Mouse (Mus musculus) intestine, postnatal 0 days (tissue): ENCODE results near the gene Cisd3. TPM values are rescaled to one million over a fixed set of nuclear protein-coding genes. Genes with fewer than 3 reads are reported as not detected.
A peak's percentile ranks its signal among the peaks of the same experiment; 100 is the strongest.
"Not testable (repeated sequence)": the region's sequence is repeated elsewhere in the genome, so short reads cannot be mapped to it uniquely, and the experiment has no call there.

ENCODE experiments used
- ATAC-seq: fragments of 200-750 bp; cut with Nextera tagmentation; 2 replicates; pipeline ENCODE4 v1.8.0; 2017; ENCODE audit warnings: mild to moderate bottlenecking, moderate TSS enrichment, moderate library complexity
- H3K27ac ChIP-seq: fragments of 300-500 bp; sonication (generic); 2 replicates; pipeline ENCODE4 v1.5.1; 2014; ENCODE audit warnings: mild to moderate bottlenecking, low read depth, low read length, moderate library complexity
- H3K27me3 ChIP-seq: fragments of 300-500 bp; sonication (generic); replicated peaks from 2 replicates; pipeline ENCODE4 v1.6.1; 2014; ENCODE audit warnings: low read length, mixed read lengths; ENCODE audit not compliant: control insufficient read depth, insufficient read depth
- H3K36me3 ChIP-seq: fragments of 300-500 bp; sonication (generic); 2 replicates; pipeline ENCODE4 v1.6.1; 2014; ENCODE audit warnings: mild to moderate bottlenecking, moderate library complexity; ENCODE audit not compliant: control insufficient read depth, insufficient read depth
- H3K4me1 ChIP-seq: fragments of 300-500 bp; sonication (generic); replicated peaks from 2 replicates; pipeline ENCODE4 v1.6.1; 2014; ENCODE audit warnings: antibody characterized with exemption, low read length, mixed read lengths; ENCODE audit not compliant: control insufficient read depth, insufficient read depth
- H3K4me2 ChIP-seq: fragments of 300-500 bp; sonication (generic); replicated peaks from 2 replicates; pipeline ENCODE4 v1.6.1; 2014; ENCODE audit warnings: low read depth, mild to moderate bottlenecking, moderate library complexity
- H3K4me3 ChIP-seq: fragments of 300-500 bp; sonication (generic); 2 replicates; pipeline ENCODE4 v1.5.1; 2014; ENCODE audit warnings: low read depth, low read length
- H3K9ac ChIP-seq: fragments of 300-500 bp; sonication (generic); 2 replicates; pipeline ENCODE4 v1.6.1; 2014; ENCODE audit warnings: mild to moderate bottlenecking, low read depth, low read length
- H3K9me3 ChIP-seq: fragments of 300-500 bp; sonication (generic); 2 replicates; pipeline ENCODE4 v1.6.1; 2016; ENCODE audit warnings: mixed run types; ENCODE audit not compliant: control insufficient read depth
- CTCF ChIP-seq: sonication (generic); IDR thresholded peaks from 2 replicates; pipeline ENCODE4 v1.5.1; 2016; ENCODE audit warnings: low read depth, mild to moderate bottlenecking, control low read depth, antibody characterized with exemption, moderate library complexity
- WGBS: fragments of 180-500 bp; shearing (Covaris S2); extraction: QIAGEN DNeasy Blood & Tissue Kit; methylation state at CpG from one replicate; pipeline ENCODE4 v1.1.7; 2014; 5-methylcytosine and 5-hydroxymethylcytosine counted together
- polyA plus RNA-seq: library from polyadenylated mRNA; unstranded; fragments of >200 nt; fragmentation: Nextera tagmentation; extraction: Ambion mirVana; gene quantifications from 2 replicates; pipeline ENCODE4 v1.2.1, GENCODE M21; 2015

Gene Cisd3
- polyA plus RNA-seq, 1 experiment from 2014 or later = 122 TPM

DNA sequence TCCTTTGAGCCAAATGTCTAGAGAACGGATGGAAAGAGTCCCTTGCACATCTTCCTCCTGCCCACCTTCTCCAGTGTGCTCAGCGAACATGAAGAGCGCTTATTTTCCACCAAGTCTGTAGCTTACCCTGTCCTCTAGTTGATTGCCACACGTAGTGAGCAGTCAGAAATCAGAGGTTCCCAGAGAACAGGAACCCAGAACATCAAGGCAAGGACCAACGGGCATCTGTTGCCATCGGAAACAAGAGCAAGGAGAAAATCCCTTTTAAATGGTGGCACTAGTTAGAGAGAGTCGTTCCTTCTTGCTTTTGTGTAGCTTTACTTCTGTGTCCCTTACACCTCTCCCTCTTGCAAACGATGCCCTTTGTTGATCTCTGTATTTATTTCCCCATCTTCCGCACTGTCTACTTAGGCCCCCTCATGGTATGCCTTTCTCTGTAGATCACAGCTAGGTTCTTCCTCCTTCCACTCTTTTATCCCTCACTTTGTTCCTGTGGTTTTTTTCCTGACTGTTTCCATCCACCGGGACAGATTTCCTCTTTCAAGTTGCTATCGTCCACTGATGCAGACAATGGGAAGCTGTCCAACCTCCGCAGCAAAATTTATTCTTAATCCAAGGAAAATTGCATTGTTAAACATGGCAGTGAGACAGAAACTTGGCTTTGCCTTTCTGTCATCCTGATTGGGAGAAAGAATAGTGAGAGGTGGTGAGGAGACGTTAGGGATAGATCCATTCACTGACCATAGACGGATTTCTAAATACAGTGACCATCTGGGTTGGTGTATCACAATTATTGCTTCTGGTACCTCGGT, 16.2 kb downstream of the Cisd3 start:
- no peak overlapping the region for H3K27ac ChIP-seq
- 53% methylated on average over 15 of the region's 15 CpGs for whole genome bisulfite sequencing
- H3K27me3 ChIP-seq = no peaks in the 10 kb centered on the region
- no peak for ATAC-seq
- peak overlapping the region; percentile 77; the same call in 1 of the 2 replicates for H3K4me3 ChIP-seq
- no peak overlapping the region for H3K9ac ChIP-seq
- H3K4me1 ChIP-seq = peaks cover 6% of the 10 kb centered on the region
- H3K9me3 ChIP-seq = no peaks in the 10 kb centered on the region
- no peak for TF ChIP-seq CTCF
- peaks cover under 1% of the 10 kb centered on the region; the same call in 1 of the 2 replicates for H3K36me3 ChIP-seq
- peak overlapping the region; percentile 79 for H3K4me2 ChIP-seq

DNA sequence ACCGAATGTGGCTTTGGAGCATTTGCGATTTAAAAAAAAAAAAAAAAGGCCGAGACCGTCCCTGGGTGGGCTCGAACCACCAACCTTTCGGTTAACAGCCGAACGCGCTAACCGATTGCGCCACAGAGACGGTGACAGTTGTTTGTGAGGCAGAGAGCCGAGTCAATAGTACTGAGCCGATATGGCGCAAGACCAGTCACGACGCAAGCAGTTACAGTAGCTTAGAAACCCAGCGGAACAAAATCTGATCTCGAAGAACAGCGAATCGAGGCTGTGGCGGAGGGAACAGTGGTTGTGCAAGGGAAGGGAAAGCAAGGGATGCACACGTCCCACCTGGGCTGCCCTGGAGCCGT, 16.7 kb downstream of the Cisd3 start:
- H3K27me3 ChIP-seq = no peaks in the 10 kb centered on the region
- no peak for TF ChIP-seq CTCF
- peak overlapping the region; percentile 77 for H3K4me3 ChIP-seq
- peak; percentile 7; the same call in 1 of the 2 replicates for ATAC-seq
- H3K27ac ChIP-seq = peak overlapping the region; percentile 68
- H3K9ac ChIP-seq = peak overlapping the region; percentile 51
- under 1% methylated on average over 24 of the region's 24 CpGs for WGBS
- peak overlapping the region; percentile 79 for H3K4me2 ChIP-seq
- no peaks in the 10 kb centered on the region for H3K9me3 ChIP-seq
- H3K36me3 ChIP-seq = peaks cover 6% of the 10 kb centered on the region; the same call in 1 of the 2 replicates
- peaks cover 6% of the 10 kb centered on the region for H3K4me1 ChIP-seq

DNA sequence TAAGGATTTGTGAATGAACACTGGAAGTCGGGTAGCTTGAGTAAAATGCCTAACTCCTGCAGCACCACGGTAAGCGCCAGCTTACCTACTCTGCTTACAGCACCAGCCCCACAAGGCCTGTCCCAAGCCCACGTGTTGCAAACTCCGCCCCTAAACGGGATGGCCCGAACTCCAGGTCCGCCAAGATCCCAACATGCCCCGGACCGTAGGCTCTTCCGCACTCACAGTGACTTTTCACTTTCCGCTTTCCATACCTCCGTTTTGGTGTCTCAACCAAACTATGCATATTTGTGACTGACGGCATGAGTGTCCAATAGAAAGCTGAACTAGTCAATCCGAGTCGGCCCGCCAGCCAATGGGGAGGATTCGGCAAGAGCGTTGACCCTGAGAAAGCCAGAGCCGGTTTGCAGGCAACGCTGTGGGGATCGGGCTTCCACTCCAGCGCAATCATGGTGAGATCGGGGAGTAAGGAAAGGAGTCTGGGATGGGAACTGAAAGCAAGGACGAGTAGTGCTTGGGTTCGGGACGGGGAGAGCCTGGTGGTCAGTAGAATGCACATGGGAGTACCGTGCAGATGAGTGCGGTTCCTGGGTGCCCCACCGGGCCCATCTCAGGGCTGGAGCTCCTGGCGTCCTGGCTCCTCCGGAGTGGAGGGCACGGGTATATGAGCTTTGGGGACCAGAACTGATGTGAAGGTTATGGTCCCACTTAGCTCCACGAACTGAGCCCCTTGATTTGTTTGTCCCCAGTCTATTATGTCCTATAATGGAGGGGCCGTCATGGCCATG, 17.6 kb downstream of the Cisd3 start, which contains the start of gene Psmb3:
TSS of gene Psmb3 (plus strand) at position 361 of the 788 bp plus-strand sequence.
- peak; percentile 85 for ATAC-seq

DNA sequence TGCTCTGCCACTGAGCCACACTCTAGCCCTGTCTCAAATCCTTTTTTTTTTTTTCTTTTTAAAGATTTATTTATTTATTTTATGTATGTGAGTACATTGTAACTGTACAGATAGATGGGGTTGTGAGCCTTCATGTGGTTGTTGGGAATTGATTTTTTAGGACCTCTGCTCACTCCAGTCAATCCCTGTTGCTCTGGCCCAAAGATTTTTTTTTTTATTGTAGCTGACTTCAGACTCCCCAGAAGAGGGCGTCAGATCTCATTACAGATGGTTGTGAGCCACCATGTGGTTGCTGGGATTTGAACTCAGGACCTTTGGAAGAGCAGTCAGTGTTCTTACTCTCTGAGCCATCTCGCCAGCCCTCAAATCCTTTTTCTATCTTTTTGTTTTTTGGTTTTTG, 24.4 kb downstream of the Cisd3 start:
- ATAC-seq, H3K9me3 ChIP-seq, H3K9ac ChIP-seq, H3K27ac ChIP-seq, H3K4me3 ChIP-seq, H3K4me2 ChIP-seq, H3K27me3 ChIP-seq, H3K4me1 ChIP-seq: not testable (repeated sequence)
- WGBS = 78% methylated on average over 2 of the region's 2 CpGs
- H3K36me3 ChIP-seq = peaks cover 30% of the 10 kb centered on the region

More for the DNA sequence above, 17.6 kb downstream of the Cisd3 start, which contains the start of gene Psmb3:
- Histone ChIP-seq H3K27ac (peak within 1 kb of the TSS; percentile 74), H3K27me3 (no peaks in the 10 kb centered on the region), H3K9me3 (no peaks in the 10 kb centered on the region), H3K36me3 (peaks cover 8% of the 10 kb centered on the region; the same call in 1 of the 2 replicates), H3K4me2 (peak within 1 kb of the TSS; percentile 79), H3K4me1 (peaks cover 4% of the 10 kb centered on the region), H3K9ac (peak within 1 kb of the TSS; percentile 67), H3K4me3 (peak within 1 kb of the TSS; percentile 77)
- TF ChIP-seq CTCF = no peak
- WGBS = 0% methylated on average over 35 of the region's 35 CpGs

DNA sequence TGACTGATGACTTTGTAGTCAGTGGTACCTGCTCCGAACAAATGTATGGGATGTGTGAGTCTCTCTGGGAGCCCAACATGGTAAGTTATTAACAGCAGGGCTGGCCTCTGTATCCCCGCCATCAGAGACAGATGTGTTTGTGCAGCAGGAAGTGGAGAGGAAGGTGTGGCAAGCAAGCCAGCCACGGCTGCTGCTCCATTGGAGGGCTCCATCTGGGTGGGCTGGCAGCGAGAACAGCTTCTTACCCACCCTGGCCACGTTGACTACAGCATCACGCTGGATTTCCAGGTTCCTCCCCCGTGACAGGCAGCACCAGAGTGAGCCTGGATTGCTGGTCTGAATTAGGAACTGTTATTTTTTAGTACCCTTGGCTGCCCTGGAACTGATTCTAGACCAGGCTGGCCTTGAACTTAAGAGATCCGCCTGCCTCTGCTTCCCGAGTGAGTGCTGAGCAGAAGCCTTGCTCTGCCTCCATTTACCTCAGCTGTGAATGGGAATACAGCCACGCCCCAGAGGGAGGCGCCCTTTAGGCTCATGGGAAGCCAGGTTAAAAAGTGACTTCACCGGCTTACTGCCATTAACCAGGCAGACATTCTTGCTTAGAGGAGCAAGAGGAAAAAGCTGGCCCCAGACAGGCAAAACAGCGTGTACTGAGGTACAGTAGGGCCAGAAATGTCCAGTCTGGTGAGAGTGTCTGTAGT, 25.7 kb downstream of the Cisd3 start:
- Histone ChIP-seq H3K36me3 (peaks cover 36% of the 10 kb centered on the region), H3K4me1 (no peaks in the 10 kb centered on the region), H3K9ac (no peak overlapping the region), H3K9me3 (no peaks in the 10 kb centered on the region), H3K27ac (no peak overlapping the region), H3K27me3 (no peaks in the 10 kb centered on the region), H3K4me3 (no peak overlapping the region), H3K4me2 (no peak overlapping the region)
- 70% methylated on average over 13 of the region's 13 CpGs for WGBS
- no peak for ATAC-seq
- TF ChIP-seq CTCF = no peak

DNA sequence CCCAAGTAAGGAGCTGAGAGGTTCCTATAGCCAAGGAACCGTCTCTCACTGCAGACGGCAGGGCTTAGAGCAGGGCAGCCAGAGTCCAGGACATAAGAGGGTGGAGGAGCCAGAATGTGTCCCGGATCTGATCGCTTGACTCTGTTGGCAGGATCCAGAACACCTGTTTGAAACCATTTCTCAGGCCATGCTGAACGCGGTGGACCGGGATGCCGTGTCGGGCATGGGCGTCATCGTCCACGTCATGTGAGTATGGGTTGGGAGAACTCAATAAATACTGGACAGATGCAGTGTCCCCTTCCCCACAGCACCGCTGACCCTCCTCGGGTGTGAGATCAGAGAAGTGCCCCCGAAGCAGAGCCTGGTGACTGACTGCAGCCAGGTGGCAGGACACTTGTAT, 26.7 kb downstream of the Cisd3 start:
- no peaks in the 10 kb centered on the region for H3K27me3 ChIP-seq
- H3K4me2 ChIP-seq = no peak overlapping the region
- H3K4me3 ChIP-seq = no peak overlapping the region
- no peak for TF ChIP-seq CTCF
- no peak overlapping the region for H3K27ac ChIP-seq
- H3K9me3 ChIP-seq = no peaks in the 10 kb centered on the region
- H3K36me3 ChIP-seq = peaks cover 37% of the 10 kb centered on the region
- no peak for ATAC-seq
- no peak overlapping the region for H3K9ac ChIP-seq
- 92% methylated on average over 15 of the region's 15 CpGs for WGBS
- no peaks in the 10 kb centered on the region for H3K4me1 ChIP-seq
